Mouse (Mus musculus): ENCODE results near the gene Hmgn1. TPM values are rescaled to one million over a fixed set of nuclear protein-coding genes. Genes with fewer than 3 reads are reported as not detected.
"Not testable (repeated sequence)": the region's sequence is repeated elsewhere in the genome, so short reads cannot be mapped to it uniquely, and the experiment has no call there.

Gene Hmgn1
- polyA plus RNA-seq, 1 experiment from 2014 or later: 581 TPM

DNA sequence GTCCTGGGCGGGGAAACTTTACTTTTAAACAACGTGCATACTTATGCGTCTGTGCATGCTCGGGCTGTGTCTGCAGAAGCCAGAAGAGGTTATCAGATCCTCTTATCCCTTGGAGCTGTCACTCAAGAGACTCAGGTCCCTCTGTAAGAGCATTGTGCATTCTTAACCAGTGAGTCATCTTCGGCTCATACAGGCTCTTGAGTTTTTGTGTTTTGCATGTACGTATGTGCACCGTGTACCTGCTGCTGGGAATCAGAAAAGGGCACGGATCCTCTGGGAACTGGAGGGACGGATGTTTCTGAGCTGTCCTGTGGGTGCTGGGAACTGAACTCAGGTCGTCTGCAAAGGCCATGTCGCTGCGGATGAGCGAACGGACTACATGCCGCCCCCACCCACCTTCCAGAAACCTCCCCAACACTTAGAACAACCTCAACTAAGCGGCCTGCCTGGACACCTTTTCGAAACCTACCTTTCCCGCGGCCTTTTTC, 801 bp downstream of the Hmgn1 start:
- no peak for ATAC-seq (ENCODE audit: insufficient number of reproducible peaks, low FRiP score, low TSS enrichment, low read depth)
- 1% methylated on average over 19 of the region's 19 CpGs for WGBS
- H3K4me1 ChIP-seq: peaks cover 27% of the 10 kb centered on the region
- peak overlapping the region; percentile 93 for H3K4me3 ChIP-seq (replicated peaks)
- peak overlapping the region; percentile 98 for H3K27ac ChIP-seq (replicated peaks)
- peak overlapping the region; percentile 97 for H3K9ac ChIP-seq
- H3K4me2 ChIP-seq (replicated peaks): peak overlapping the region; percentile 76
- H3K9me3 ChIP-seq (replicated peaks): no peaks in the 10 kb centered on the region
- no peaks in the 10 kb centered on the region for H3K27me3 ChIP-seq
- H3K36me3 ChIP-seq: peaks cover 38% of the 10 kb centered on the region

- no peak overlapping the region for H3K27ac ChIP-seq (replicated peaks)
- WGBS: 67% methylated on average over 4 of the region's 4 CpGs
Observed at GRCm38 (mm10) chr16:96120022-96120623, 7.4 kb downstream of the Hmgn1 start.

DNA sequence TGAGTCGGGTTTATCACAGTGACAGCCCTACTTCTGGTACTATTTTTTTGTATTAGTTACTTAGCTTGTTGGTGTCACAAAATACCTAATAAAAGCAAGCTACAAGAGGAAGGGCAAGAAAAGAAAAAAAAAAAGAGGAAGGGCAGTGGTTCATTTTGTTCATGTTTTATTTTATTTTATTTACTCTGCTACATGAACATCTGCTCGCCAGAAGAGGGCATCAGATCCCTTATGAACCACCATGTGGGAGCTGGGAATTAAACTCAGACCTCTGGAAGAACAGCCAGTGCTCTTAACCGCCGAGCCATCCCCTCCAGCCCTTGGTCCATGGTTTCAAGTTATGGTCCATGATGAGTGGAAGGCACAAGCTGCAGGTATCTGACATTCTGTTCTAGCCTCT, 12.8 kb downstream of the Hmgn1 start:
- no peak overlapping the region for H3K4me2 ChIP-seq (replicated peaks)
- H3K27ac ChIP-seq (replicated peaks): no peak overlapping the region
- no peaks in the 10 kb centered on the region for H3K36me3 ChIP-seq
- no peak overlapping the region for H3K9ac ChIP-seq
- 44% methylated on average over 4 of the region's 4 CpGs for WGBS
- no peaks in the 10 kb centered on the region for H3K4me1 ChIP-seq
- ATAC-seq (ENCODE audit: insufficient number of reproducible peaks, low FRiP score, low TSS enrichment, low read depth): no peak
- H3K27me3 ChIP-seq: no peaks in the 10 kb centered on the region
- no peaks in the 10 kb centered on the region for H3K9me3 ChIP-seq (replicated peaks)
- H3K4me3 ChIP-seq (replicated peaks): no peak overlapping the region

More at GRCm38 (mm10) chr16:96120022-96120623, 7.4 kb downstream of the Hmgn1 start:
- Histone ChIP-seq H3K4me3 (replicated peaks) (no peak overlapping the region), H3K36me3 (peaks cover 39% of the 10 kb centered on the region), H3K27me3 (no peaks in the 10 kb centered on the region), H3K4me1 (peaks cover 3% of the 10 kb centered on the region; the same call in 1 of the 2 replicates), H3K9ac (no peak overlapping the region), H3K4me2 (replicated peaks) (no peak overlapping the region), H3K9me3 (replicated peaks) (no peaks in the 10 kb centered on the region)
- no peak; the same call in 1 of the 2 replicates for ATAC-seq (ENCODE audit: insufficient number of reproducible peaks, low FRiP score, low TSS enrichment, low read depth)

GRCm38 (mm10) chr16:96112769-96113168, 14.8 kb downstream of the Hmgn1 start:
- Histone ChIP-seq H3K4me2 (replicated peaks) (no peak overlapping the region), H3K27ac (replicated peaks) (no peak overlapping the region), H3K36me3 (no peaks in the 10 kb centered on the region), H3K9ac (no peak overlapping the region), H3K27me3 (no peaks in the 10 kb centered on the region), H3K4me1 (no peaks in the 10 kb centered on the region), H3K9me3 (replicated peaks) (no peaks in the 10 kb centered on the region), H3K4me3 (replicated peaks) (no peak overlapping the region)
- ATAC-seq (ENCODE audit: insufficient number of reproducible peaks, low FRiP score, low TSS enrichment, low read depth): no peak
- whole genome bisulfite sequencing: 56% methylated on average over 2 of the region's 2 CpGs

- Histone ChIP-seq H3K27ac (replicated peaks) (no peak overlapping the region), H3K36me3 (no peaks in the 10 kb centered on the region), H3K27me3 (no peaks in the 10 kb centered on the region), H3K9ac (no peak overlapping the region), H3K4me1 (no peaks in the 10 kb centered on the region), H3K4me2 (replicated peaks) (no peak overlapping the region), H3K4me3 (replicated peaks) (no peak overlapping the region), H3K9me3 (replicated peaks) (no peaks in the 10 kb centered on the region)
- WGBS: 82% methylated on average over 5 of the region's 5 CpGs
- ATAC-seq (ENCODE audit: insufficient number of reproducible peaks, low FRiP score, low TSS enrichment, low read depth): no peak
Observed at GRCm38 (mm10) chr16:96110655-96111345, 16.7 kb downstream of the Hmgn1 start.

GRCm38 (mm10) chr16:96109673-96110072, 17.9 kb downstream of the Hmgn1 start:
- 51% methylated on average over 4 of the region's 4 CpGs for WGBS
- H3K4me1 ChIP-seq: no peaks in the 10 kb centered on the region
- no peak overlapping the region for H3K27ac ChIP-seq (replicated peaks)
- no peaks in the 10 kb centered on the region for H3K36me3 ChIP-seq
- no peaks in the 10 kb centered on the region for H3K27me3 ChIP-seq
- H3K9ac ChIP-seq: no peak overlapping the region
- ATAC-seq (ENCODE audit: insufficient number of reproducible peaks, low FRiP score, low TSS enrichment, low read depth): no peak
- no peak overlapping the region for H3K4me3 ChIP-seq (replicated peaks)
- H3K4me2 ChIP-seq (replicated peaks): no peak overlapping the region
- no peaks in the 10 kb centered on the region for H3K9me3 ChIP-seq (replicated peaks)

- WGBS: 51% methylated on average over 2 of the region's 2 CpGs
- Histone ChIP-seq H3K4me3 (replicated peaks) (no peak overlapping the region), H3K9ac (no peak overlapping the region), H3K27me3 (no peaks in the 10 kb centered on the region), H3K9me3 (replicated peaks) (no peaks in the 10 kb centered on the region), H3K27ac (replicated peaks) (no peak overlapping the region), H3K36me3 (no peaks in the 10 kb centered on the region), H3K4me1 (no peaks in the 10 kb centered on the region), H3K4me2 (replicated peaks) (no peak overlapping the region)
- ATAC-seq (ENCODE audit: insufficient number of reproducible peaks, low FRiP score, low TSS enrichment, low read depth): no peak
Observed at GRCm38 (mm10) chr16:96103036-96103435, 24.5 kb downstream of the Hmgn1 start.

- not testable (repeated sequence) for H3K27ac ChIP-seq (replicated peaks); H3K4me2 ChIP-seq (replicated peaks); H3K4me3 ChIP-seq (replicated peaks); H3K27me3 ChIP-seq; H3K9me3 ChIP-seq (replicated peaks); ATAC-seq (ENCODE audit: insufficient number of reproducible peaks, low FRiP score, low TSS enrichment, low read depth); H3K9ac ChIP-seq; H3K36me3 ChIP-seq; H3K4me1 ChIP-seq
Observed at GRCm38 (mm10) chr16:96097811-96098210, 29.7 kb downstream of the Hmgn1 start.

- Histone ChIP-seq H3K4me3 (replicated peaks) (no peak overlapping the region), H3K9ac (no peak overlapping the region), H3K9me3 (replicated peaks) (no peaks in the 10 kb centered on the region), H3K4me2 (replicated peaks) (no peak overlapping the region), H3K4me1 (no peaks in the 10 kb centered on the region; the same call in 1 of the 2 replicates), H3K27me3 (no peaks in the 10 kb centered on the region), H3K36me3 (no peaks in the 10 kb centered on the region), H3K27ac (replicated peaks) (no peak overlapping the region)
- whole genome bisulfite sequencing: 82% methylated on average over 5 of the region's 5 CpGs
- no peak for ATAC-seq (ENCODE audit: insufficient number of reproducible peaks, low FRiP score, low TSS enrichment, low read depth)
Observed at GRCm38 (mm10) chr16:96095966-96096365, 31.6 kb downstream of the Hmgn1 start.

GRCm38 (mm10) chr16:96091515-96092504, 35.7 kb downstream of the Hmgn1 start:
- no peaks in the 10 kb centered on the region for H3K9me3 ChIP-seq (replicated peaks)
- ATAC-seq (ENCODE audit: insufficient number of reproducible peaks, low FRiP score, low TSS enrichment, low read depth): no peak
- no peak overlapping the region for H3K4me2 ChIP-seq (replicated peaks)
- no peak overlapping the region for H3K4me3 ChIP-seq (replicated peaks)
- no peaks in the 10 kb centered on the region for H3K36me3 ChIP-seq
- H3K9ac ChIP-seq: no peak overlapping the region
- H3K27me3 ChIP-seq: no peaks in the 10 kb centered on the region
- H3K27ac ChIP-seq (replicated peaks): no peak overlapping the region
- 52% methylated on average over 9 of the region's 9 CpGs for WGBS
- peaks cover 12% of the 10 kb centered on the region for H3K4me1 ChIP-seq

DNA sequence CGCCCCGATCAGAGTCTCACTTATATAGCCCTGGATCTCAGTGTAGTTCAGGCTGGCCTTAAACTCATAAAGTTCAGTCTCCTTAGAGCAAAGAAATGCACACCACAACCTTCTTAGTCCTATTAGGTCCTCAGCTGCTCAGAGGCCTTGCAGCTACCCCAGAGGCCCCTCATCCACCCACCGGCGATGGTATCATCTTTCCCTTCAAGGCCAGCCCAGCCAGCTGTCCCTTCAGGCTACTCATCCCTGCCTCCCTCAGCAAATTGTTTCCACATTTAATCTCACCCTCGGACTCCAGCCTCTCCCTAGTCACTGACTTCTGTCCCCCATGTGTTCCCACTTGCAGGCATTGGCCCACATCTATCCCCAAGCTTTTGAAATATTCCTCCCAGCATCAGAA, 39.4 kb downstream of the Hmgn1 start:
- Histone ChIP-seq H3K27me3 (no peaks in the 10 kb centered on the region), H3K4me3 (replicated peaks) (no peak overlapping the region), H3K36me3 (no peaks in the 10 kb centered on the region), H3K27ac (replicated peaks) (peak overlapping the region; percentile 39; the same call in 1 of the 2 replicates), H3K4me2 (replicated peaks) (no peak overlapping the region), H3K4me1 (peaks cover 15% of the 10 kb centered on the region), H3K9ac (no peak overlapping the region), H3K9me3 (replicated peaks) (no peaks in the 10 kb centered on the region)
- no peak; the same call in 1 of the 2 replicates for ATAC-seq (ENCODE audit: insufficient number of reproducible peaks, low FRiP score, low TSS enrichment, low read depth)
- WGBS: 39% methylated on average over 5 of the region's 5 CpGs

All from embryonic facial prominence, embryonic 15.5 days (tissue).